Mouse (Mus musculus) retina, embryonic 14.5 days (tissue): Measurements from ENCODE around the gene Zfp652.
A peak's percentile ranks its signal among the peaks of the same experiment; 100 is the strongest.

Experiments used
- DNase-seq: peaks from one replicate; pipeline ENCODE4 v3.0.0-alpha.2; 2015; ENCODE audit warnings: low spot score

Gene Zfp652

DNA sequence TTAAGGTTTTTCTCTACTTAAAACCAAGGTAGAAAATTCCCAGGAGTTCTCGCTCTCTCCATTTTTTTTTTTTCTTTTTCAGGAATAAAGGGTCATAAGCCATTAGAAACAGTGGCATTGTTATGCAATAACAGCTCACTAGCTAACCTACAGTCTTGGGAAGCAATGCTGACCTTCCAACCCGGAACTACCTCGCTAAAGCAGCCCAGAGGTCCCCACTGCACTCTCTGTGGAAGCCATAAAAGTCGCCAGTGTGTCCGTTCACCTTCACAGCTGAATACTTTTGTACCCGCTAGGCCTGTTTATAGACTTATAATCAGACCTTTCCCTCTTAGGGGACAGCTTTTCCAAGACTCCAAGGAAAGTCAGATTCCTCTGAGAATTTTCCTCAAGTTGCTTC lies 55.8 kb downstream of the Zfp652 start:
- no peak for DNase-seq

DNA sequence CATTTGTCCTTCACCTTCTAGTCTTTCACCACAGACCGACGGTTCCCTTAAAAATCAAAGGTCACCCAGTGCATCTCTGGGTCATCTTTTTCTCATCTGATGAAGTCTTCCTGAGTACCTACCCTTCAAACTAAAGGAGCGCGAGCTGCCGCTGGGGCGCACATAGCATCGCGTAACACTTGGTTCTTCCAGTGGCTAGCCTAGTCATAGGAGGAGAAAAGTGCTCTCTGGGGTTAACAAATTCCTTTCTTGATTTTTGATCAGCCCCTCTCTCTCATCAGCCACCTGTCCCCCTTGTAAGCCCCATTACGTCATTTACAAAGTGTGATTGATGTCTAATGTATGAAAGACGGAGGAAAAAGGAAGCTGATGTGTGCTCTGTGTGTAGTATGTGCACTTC lies 56.7 kb downstream of the Zfp652 start:
- DNase-seq: no peak

DNA sequence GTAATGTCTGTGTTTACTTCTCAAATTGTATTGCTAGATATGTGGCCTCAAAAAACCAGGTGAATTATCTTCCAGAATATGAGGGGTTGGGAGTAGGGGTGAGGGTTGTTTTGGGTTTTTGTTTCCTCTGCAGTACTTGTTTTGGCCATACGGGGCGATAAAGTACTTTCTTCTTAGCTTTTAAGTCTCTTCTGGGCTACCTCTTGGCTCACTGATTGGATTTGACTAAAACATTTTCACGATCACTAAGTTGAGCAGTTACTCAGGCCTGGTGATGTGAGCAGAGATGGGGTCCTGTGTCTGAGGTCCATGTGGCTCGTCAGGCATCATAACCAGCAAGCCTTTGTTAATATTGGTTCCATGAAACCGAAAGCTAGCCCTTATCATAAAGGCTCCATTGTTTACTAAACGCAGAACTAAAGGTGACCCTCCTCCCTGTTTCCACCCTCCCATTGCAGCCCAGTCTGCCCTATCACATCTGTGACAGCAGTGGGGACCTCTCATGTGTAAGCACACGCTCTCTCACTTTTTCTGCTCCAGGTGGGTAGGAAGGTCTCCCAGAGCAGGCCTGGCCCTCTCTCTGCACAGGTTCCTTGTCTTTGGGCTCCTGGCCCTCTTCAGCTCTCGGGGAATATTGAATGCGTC lies 58.4 kb downstream of the Zfp652 start:
- DNase-seq: peak; percentile 58

DNA sequence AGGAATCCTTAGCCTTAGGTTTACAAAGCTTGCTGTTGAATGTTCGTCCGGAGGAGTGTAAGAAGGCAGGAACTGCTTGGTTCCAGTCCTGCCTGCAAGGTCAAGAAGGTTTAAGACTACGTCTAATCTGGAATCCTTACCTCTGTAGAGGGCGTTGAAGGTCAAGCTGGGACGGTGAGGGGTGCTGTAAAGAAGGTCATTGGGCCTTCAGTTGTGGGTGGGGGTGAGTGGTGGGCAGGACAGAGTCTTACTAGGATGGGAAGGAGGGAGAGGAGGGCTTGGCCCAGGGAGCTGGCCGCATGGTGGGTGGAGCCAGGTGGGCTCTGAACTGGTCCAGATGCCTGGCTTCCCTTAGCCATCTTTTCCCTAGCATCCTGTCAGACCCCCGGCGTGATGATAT lies 59.2 kb downstream of the Zfp652 start:
- DNase-seq: no peak

DNA sequence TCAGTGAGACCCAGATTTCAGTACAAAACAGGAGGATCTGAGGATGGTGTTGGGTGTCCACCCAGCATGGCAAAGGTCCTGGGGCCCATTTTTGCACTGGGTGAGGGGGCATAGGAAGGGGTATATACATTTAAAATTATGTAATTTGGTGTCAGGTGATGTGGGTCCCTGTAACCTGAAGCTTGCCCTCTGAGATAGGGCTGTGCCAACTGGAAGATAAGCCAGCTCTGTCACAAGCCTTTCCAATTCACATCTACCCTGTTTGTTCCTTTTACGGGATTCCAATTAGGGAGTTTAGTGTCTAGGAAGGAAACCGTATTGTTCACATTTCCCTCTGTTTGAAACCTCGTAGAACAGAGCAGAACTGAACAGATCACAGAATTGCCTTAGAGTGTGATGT lies 60.8 kb downstream of the Zfp652 start:
- no peak for DNase-seq

DNA sequence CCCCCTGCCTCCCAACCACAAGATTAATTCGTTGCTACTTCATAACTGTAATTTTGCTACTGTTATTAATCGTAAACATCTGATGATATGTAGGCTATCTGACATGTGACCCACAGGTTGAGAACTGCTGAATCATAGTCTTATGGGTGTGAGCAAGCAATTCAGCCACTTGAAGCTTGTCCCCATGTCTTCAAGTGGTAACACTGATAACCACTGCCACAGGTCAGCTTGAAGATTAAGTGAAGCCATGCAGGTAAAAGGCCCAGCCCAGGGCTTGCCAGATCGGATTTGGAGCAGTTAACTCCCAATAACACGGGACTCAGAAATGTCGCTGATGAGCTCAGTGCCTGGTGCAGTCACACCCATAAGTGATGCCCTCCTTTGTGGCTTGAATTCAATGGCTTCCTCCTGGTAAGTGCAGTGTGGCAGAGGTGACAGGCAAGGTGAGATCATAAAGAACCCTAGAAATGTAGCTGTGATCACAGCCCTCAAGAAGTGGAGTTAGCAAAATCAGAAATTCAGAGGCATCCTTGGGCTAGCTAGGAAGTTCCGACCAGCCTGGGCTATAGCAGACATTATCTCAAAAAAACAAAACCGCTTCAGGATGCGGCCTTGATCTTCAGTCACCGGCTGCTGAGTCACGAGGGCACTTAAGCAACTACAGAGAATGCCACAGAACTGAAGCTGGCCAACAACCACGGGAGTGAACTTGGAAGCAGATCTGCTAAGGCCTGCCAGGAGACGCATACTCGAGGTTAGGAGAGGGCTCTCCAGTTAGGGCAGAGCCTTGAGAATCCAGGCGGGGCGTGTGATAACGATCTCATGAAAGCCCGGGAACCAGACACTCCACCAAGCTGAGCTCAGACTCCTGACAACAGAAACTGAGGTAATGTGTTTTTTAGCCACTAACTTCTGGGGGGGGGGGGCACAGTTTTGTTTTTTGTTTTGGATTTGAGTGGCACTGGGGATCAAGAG lies 65.1 kb downstream of the Zfp652 start:
- no peak for DNase-seq

DNA sequence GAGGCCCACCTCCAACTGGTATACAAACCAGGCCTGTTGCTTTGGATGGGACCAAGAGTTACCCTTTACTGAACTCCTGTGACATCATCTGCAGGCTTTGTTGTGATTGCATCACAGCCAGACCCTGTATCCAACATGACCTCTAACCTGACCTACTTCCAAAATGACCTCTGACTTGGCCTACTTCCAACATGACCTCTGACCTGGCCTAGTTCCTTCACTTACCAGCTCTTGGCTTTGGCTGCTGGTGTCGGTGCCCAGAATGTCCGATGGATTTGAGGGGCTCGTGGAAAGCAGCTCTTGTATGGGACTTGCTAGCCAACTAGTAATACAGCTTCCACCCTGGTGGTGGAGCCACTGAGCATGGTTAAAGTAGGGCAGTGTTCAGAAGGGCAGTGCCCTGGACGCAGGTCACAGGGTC lies 66.4 kb downstream of the Zfp652 start:
- peak; percentile 20 for DNase-seq

DNA sequence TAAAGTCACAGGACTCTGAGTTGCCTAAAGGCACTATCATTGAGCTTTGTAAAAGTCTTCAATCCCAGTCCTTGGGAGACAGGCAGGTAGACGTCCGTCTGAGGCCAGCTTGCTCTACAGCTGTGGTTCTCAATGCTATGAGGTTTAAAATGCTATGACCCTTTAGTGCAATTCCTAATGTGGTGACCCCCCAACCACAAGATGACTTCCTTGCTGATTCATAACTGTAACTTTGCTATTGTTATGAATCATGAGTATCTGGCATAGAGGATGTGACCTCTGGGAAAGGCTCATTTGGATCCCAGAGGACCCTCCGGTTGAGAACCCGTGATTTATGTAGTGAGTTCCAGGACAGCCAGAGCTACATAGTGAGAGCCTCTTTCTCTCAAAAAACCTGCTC lies 66.9 kb downstream of the Zfp652 start:
- DNase-seq: no peak

DNA sequence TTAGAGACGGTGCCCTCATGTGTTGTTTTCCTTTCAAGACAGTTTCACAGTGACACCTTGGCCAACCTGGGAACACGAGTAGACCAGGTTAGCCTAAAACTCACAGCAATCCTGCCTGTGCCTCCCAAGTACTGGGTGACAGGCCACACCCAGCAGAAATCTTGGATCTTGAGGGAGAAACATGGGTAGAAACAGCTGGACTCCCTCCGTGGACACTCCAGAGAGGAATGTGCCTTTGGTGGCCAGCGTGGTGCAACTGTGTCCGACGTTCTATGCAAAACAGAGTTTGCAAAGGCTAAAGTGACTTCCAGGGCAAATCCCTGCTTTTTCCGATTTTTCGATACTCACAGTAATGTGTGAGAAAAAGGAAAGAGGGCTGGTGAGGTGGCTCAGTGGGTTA lies 68.0 kb downstream of the Zfp652 start:
- DNase-seq: no peak

DNA sequence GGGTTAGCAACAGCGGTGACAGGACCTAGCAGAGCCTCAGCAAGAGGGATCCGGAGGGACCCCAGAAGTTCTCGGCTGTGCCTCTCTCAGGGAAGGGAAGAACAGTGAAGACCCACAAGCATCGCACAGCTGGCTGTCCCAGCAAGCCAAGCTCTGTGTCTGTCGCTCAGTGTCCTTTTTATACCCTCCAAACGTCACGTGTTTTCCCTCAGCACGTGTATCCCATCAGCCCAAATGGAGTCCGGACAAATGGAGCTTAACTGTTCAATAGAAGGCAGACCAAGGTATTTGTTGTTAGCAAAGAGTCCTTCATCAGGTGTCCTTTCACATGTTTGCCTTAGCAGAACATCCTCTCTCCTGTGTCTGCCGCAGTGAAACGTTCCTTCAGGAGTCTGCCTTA lies 69.1 kb downstream of the Zfp652 start:
- no peak for DNase-seq

DNA sequence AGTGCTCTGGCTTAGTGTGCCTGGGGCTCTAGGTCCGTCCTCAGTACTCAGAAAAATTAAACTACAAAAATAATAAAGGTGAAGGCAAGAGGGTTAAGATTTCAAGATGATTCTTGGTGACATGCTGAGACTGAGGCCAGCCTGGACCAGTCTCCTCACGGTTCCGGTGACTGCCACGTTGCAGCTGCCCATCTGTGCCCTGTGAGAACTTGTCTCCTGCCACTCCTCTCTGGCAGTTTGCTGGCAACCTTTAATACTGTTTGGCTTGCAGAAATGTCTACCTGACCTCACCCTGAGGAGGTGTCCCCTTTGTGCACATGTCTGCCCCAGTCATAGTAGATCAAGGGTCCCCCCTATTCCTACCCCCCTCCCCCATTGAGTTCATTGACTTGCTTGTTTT lies 71.0 kb downstream of the Zfp652 start:
- DNase-seq: no peak

DNA sequence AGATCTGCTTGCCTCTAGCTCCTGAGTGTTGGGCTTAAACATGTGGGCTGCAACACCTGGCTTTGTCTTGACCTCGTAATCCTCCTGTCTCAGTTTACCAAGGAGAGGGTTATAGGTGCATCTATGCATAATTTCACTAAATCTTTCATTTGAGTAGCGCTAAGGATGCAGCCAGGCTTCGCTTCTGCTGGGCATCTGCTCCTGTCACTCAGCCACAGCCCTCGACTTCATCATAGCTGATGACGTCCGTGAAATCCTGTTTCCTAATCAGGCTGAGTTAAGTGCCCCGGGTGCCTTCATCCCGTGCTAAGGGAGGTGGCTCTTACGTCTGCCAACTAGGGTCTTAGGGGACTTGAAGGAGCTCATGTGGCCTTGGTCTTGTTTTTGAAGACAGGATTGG lies 71.5 kb downstream of the Zfp652 start:
- DNase-seq: no peak

DNA sequence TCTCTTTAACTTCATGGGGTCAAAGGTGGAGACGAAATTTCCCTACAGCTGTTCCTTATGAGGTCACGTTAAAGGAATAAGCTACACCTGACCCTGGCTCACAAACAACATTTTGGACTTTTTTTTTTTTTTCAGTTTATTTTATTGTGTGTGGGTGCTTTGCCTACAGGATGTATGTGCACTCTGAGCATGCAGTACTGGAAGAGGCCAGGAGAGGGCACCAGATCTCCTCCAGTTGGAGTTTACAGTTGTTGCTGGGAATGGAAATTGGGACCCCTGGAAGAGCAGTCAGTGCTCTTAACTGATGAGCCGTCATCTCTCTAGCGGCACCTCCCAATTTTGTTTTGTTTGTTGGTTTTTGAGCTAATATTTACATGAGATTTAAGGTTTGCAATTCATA lies 73.2 kb downstream of the Zfp652 start:
- DNase-seq: peak; percentile 39

DNA sequence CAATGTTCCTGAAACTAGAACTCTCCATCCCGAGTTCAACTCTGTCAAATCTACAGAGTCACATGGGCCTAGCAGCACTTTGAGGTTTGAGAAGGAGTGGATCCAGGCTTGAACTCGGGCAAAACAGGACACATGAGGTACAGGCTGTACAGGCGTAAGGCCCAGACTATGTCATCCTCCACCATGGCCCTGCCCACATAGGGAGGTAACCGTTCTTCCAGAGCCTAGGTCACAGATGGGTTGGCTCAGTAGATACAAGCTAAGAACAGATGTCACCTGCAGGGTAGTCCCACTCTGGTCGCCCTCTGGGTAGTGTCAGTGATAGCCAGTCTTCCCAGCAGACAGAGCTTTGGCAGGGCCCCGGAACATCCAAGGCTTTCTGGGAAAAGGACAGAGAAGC lies 74.0 kb downstream of the Zfp652 start:
- no peak for DNase-seq

DNA sequence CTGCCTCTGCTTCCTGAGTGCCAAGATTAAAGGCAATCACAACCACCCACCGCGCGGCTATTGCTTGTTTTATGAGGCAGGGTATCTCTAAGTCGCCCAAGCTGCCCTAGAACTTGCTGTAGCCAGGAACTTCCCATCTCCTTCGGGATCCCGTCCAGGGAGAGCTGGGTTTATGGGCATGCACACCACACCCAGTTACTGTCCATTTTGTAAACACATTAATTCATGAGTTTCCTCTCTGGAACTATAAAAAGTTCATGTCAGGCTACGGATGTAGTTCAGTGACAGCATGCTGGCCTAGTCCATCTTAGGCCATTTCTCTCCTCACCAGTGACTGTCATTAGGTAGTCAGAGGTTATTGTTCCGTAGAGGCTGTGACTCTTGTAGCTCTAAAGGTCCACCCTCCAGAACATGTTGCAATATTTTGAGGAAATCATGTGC lies 77.0 kb downstream of the Zfp652 start:
- no peak for DNase-seq

DNA sequence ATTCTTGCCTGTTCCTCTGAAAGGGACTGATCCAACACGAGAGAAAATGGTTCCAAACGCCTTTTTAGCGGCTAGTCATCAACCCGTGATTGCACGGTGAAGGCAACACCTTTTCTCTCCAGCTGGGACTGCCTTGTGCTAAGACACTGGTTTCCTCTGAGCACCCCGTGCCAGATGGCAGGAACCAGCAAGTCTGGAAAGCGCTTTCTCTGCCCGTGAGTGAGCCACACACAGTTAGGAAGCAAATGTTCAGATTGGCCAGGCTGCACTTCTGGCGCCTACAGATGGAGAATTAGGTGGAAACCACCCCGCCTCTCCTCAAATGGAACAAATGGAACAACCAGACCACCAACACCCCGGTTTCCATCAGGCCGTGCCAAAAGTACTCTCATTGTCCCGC lies 79.3 kb downstream of the Zfp652 start:
- no peak for DNase-seq

DNA sequence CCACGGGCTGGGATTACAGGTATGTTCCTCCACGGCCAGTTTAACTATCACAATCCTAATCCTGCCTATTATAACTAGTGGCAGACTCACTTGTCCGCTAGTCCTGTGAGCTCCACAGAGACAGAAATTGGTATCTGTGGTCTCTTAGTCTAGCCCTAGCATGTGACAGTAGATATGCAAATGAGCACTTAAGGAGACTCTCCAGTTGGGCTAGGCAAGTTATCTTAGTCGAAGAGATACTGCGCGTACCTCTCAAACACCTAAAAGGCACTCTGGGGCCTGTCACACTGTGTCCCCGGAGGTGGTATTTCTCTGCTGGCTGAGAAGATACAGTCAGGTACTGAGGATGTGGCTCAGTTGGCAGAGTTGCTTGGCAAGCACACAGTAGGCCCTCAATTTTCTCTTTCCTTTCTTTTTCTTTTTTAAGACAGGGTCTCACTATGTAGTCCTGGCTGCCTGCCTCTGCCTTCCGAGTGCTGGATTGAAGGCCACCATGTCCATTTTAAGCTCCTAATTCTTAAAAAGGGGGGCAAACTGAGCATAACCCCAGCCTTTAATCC lies 80.6 kb downstream of the Zfp652 start:
- DNase-seq: no peak

DNA sequence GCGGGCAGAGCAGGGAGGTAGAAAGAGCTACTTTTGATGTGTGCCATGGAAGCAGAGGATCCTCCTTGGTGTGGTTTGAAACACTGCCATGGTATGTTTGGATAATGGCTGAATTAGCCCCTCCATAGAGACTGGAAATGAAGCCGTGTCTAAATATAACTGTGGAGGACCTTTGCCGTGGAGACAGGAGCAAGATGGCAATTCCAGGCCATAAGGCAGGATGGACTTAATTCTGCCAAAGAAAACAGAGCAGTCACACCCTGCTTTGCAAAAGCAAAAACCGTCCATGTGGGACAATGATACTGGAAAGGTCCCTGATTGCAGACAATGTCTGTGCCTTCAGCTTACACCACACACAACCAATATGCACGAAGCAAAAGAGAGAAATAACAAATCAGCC lies 81.7 kb downstream of the Zfp652 start:
- no peak for DNase-seq

DNA sequence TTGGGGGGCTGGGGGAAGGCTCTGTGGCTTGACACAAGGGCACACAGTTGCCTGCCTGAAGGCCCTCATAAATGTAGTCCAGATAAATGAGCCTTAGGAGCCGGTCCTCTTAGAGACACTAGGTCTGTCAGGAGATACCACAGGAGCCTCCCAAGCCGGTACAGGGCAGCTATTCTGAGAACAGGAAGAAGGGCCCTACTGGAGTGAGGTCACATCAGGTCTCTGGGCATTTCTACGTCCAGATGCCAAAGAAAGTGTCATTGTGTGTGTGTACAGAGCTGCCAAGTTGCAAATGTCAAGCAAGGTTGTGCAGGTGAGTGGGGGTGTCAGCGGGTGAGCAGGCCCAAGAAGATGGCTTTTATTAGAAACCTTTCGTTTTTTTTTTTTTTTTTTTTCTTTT lies 83.1 kb downstream of the Zfp652 start:
- no peak for DNase-seq

DNA sequence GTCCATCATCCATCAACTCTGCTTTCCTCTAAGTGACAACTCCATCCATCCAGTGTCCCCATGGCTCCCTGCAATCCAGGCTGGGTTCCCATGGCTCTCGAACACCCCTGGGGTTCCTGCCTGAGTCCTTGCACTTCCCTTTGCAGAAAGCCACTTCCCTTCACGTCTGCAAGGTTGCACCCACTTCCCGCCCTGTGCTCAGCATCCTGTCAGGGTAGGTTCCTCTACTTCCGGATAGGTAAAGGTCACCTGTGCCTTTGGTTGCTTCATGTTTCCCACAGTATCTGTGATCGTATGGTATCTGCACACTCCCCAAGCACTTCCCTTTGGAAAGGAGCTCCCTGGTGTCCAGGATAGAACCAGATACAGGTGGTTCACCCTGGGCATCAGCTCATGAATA lies 92.5 kb downstream of the Zfp652 start:
- no peak for DNase-seq

DNA sequence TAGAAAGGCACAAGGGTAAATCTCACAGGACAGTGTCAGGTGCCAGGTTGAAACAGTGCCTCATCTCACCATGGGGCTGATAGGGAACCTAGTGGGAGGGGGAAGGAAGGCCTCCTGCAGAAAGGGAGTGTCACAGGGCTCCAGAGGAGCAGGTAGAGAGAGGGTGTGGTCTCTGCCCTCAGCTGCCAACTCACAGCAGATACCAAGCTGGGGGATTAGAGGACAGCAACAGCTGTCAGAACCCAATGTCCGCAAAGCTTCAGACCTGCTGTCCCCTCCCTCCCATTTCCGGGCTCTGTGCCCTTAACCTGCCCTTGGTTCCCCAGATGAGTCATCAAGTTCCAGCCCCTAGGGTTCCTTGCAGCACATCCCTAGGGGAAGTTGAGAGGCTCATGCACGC lies 93.1 kb downstream of the Zfp652 start:
- DNase-seq: no peak

DNA sequence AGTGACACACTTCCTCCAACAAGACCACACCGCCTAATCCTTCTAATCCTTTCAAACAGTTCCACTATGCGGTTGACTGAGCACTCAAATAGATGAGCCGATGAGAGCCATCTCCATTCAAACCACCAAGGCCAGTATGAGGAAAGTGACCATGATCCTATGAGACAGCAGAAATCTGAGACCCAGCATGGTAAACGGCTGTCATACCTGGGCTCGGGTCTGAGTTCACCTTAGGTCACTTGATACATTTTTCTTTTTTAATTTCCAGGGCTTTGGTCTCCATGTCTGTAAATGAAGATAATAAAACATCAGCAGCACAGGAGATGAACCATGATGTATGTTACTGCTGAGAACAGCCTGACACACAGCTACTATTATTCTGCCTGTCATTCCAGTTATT lies 95.4 kb downstream of the Zfp652 start:
- DNase-seq: no peak

DNA sequence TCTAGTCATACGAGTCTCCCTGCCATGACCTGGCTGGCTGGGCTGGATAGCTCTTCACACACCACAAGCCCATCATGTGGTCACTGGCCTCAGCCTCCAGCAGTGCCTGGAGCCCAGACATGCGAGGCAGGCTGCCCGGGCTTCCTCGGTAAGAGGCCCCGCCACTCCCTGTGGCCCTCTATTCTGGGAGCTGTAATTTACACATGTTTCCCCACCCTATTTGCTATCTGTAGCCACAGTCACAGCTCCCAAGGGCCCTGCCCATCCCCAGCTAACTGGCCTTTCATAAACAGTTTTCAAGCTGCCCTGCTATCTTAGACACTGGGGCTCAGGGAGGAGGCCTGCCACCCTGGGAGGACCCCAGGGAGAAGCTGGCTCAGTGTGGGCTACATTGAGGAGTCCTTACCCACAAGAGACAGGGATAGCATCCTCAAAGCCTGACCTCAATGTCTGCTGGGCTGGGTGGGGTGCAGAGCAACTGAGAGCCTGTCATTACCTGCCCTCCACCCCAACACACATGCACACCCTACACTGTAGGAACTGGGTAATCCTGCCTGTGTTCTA lies 96.1 kb downstream of the Zfp652 start:
- no peak for DNase-seq
